Mouse (Mus musculus) frontal cortex, adult 2 months (tissue): ENCODE data around the gene Ypel4. TPM values are rescaled to one million over a fixed set of nuclear protein-coding genes. Genes with fewer than 3 reads are reported as not detected.
"Not testable (repeated sequence)": the region's sequence is repeated elsewhere in the genome, so short reads cannot be mapped to it uniquely, and the experiment has no call there.

ENCODE experiments used
- DNase-seq, 2 experiments: peaks; one replicate each; pipeline ENCODE4 v3.0.0; 2022; ENCODE audit warnings: low spot score in 1 of 2; ENCODE audit errors: extremely low spot score in 1 of 2
- polyA plus RNA-seq: library from polyadenylated mRNA; depleted of rRNA; stranded (reverse); fragments of >200 nt; gene quantifications from 2 replicates; pipeline ENCODE4 v1.2.3, GENCODE M21; 2012

The Ypel4 gene
- polyA plus RNA-seq, 1 experiment = 172 TPM

- DNase-seq = peak; percentile 95 to 99
Measured at GRCm38 (mm10) chr2:84727172-84727858, 6.5 kb upstream of the Ypel4 start, which contains the start of gene Clp1. Clp1 (minus strand) TSS chr2:84727350.

- not testable (repeated sequence) for DNase-seq
Measured at GRCm38 (mm10) chr2:84728191-84728590, 5.7 kb upstream of the Ypel4 start.

GRCm38 (mm10) chr2:84731206-84731605, 2.7 kb upstream of the Ypel4 start:
- no peak for DNase-seq

GRCm38 (mm10) chr2:84732394-84732793, 1.5 kb upstream of the Ypel4 start:
- DNase-seq = no peak

DNA sequence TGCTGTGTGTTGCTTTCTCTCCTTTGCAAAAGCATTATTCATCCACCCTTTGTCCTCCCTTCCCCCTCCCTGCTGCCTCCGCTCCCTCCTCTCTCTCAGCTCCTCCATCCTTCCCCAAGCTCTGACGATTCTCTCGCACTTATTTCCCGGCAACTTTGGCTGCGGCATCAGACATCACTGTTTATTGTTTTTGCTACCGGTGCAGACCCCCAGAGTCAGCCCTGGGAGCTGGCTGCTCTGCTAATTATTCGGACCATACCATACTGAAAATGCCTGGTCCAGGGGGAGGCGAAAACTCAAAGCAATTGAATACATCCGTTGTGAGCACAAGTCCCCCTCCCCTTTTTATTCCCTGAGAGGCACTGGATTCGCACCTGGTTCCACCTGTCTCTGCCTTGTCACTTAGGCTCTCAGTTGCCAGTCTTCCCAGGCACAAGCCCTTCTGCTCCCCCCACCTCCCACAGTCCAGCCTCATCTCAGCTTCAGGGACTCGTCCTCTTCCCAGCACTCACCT, 550 bp downstream of the Ypel4 start:
- DNase-seq = peak in 1 of 2 experiments; percentile 50

DNA sequence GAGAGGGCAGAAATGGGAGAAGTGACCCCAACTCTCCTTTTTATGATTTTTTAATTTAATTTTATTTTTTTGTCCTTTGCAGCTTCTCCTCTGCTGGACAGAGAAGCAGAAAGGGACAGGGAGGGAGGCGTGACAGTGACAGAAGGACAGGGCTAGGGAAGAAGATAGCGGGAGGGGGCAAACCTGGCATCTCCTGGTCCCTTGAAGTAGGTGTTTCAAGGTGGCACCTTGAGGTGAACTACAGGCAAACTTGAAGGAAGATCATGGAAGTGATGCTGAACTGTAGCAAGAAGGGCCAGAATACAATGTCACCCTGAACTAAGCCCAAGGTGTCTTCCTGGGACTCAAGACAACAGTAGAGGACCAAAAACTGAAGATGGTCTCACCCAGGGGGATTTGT, 1.1 kb downstream of the Ypel4 start:
- no peak for DNase-seq

GRCm38 (mm10) chr2:84735346-84735920, 1.6 kb downstream of the Ypel4 start:
- no peak for DNase-seq

DNA sequence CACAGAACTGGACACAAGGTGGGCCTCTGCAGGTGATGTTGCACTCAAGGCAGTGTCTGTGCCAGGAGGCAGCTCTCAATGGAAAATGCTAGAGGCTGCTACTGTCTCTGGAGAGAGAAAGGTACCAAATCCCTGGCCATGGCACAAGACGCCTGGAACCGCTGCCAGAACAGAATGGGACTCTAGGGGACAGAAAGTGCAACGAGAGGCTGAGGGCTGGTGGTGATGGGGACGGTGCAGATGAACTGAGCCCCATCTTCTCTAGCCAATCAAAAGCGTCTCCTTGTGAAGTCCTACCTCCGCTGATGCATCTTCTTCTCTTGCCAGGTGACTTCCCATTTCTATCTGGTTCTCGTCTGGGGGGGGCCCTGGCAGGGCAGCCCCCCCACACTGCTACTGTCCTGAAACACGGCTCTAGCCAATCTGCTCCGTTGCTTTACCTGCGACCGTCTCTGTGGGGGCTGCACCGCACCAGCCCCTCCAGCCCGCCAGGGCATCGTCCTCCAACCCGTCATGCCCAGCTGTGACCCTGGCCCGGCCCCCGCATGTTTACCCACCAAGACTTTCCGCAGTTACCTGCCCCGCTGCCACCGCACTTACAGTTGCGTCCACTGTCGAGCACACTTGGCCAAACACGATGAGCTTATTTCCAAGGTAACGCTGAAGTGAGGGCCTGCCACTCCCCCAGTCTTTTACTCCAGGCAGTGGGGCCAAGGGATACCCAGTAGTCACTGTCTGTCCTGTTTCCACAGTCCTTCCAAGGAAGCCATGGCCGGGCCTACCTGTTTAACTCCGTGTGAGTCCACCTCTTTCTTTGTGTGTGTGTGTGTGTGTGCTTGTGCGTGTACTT, 2.7 kb downstream of the Ypel4 start:
- no peak for DNase-seq

DNA sequence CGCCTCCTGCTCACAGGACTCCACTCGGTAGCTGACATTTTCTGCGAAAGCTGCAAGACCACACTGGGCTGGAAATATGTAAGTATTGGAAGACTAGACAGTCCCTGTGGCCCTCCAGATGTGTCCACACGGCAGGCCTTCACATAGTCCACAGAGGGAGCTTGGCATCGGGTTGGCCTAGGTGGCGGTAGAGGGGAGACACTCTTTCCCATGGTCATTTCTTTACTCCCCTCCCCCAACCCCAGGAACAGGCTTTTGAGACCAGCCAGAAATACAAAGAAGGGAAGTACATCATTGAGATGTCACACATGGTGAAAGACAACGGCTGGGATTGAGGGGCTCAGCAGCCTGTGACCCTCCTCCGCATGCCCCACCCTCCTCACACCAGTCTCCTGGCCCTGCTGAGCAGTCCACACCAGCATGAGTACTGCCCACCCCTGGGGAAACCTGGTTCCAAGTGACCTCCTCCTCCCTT, 3.6 kb downstream of the Ypel4 start:
- no peak for DNase-seq

- DNase-seq = no peak
Measured at GRCm38 (mm10) chr2:84738271-84738911, 4.5 kb downstream of the Ypel4 start.

DNA sequence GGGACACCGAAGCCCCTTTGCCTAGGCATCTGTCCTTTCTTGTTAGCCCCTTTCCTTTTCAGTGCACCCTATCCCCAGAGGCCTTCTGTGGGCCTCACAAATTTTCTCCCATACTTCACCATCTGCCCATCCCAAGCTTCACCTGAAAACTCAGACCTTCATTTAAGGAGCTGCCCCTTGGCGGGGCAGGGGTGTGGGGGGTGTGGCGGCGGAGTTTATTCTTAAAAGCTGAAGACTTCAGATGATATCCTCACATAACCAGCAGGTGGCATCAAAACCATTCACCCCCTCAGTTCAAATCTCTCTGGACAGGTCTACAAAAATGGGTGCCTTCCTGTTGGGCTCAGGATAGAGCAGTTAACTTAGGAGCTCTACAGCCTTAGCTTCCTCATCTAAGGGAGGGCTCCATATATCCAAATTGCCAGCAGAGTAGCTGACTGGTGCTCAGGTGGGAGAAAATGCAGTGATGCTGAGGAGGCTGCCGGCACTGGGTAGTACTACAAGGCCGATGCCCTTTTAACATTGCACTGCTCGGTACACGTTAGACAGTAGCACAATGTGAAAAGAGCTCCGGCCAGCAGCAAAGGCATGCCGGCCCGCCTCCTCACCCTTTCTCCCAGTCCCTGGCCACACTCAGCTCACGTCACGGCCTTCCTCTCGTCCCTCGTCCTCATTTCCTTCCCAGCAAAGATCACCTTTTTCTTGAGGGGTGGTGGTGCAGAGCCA, 6.9 kb downstream of the Ypel4 start:
- peak in 1 of 2 experiments; percentile 45 for DNase-seq

DNA sequence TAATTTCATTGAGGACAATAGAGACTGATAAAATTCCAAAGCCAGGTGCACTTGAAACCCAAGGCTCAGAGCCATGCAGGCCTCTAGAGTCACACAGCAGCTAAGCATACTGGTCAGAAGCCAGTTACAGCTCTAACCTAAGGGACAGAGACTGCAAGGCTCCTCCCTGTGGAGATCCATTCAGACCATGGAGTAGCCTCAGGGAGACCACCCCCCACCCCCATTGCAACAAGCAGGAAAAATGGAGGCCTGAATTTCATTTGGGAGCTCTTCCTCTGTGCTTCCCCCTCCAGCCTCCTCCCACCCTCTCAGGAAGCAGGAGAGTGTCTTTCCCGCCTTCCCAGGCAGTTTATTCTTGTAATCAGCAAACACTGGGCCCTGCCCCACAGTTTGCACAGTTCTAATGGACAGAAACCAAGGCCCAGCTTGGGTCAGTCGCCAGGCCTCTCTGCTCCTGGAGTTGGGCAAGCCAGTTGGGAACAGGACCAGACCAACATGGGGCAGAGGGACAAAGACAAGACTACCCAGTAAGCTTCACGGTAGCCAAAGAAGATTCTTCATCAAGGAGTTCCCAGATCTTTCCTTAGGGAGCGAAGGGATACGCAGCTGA, 8.1 kb downstream of the Ypel4 start:
- DNase-seq = no peak

DNA sequence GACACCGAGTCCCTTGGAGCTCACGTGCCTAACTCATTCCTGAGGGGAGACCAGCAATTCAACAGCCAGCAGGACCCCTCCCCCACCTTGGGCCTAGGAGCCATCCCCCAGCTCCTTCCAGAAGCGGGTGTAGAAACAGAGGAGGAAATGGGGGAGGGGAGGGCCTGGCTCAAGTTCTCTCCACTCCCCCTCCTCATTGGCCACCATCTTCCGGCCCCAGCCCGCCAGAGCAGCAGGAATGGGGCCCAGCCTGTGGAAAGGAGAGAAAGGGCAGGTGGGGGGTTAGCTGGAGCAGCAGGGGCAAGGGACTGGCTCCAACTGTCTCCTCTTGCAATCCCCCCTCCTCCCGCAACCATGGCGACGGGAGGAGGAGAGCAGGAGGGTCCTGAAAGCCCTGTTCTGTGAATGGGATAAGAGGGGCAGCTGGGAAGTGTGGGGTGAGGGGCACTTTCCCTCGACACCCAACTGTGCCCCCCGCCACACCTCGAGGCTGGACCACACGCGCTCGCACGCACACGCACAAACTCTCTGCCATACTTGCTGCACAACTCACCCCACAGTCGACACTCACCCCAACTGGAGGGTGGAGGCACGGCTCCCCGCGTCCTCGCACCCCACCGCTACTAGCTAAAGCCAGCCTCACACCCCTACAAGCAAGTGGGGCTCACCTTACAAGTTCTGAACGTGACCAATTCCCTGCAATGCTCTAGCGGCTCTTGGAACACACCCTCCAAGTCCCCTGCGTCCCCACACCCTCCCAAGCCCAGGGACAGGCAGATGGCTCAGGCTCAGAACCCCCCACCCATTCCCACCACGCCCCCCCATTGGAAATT, 8.8 kb downstream of the Ypel4 start:
- DNase-seq = no peak

- DNase-seq = peak; percentile 57 to 66
Measured at GRCm38 (mm10) chr2:84743561-84743960, 9.7 kb downstream of the Ypel4 start, which contains the start of gene Gm19426. Gm19426 (minus strand) TSS chr2:84743655.

GRCm38 (mm10) chr2:84744126-84744525, 10.3 kb downstream of the Ypel4 start:
- DNase-seq = no peak

DNA sequence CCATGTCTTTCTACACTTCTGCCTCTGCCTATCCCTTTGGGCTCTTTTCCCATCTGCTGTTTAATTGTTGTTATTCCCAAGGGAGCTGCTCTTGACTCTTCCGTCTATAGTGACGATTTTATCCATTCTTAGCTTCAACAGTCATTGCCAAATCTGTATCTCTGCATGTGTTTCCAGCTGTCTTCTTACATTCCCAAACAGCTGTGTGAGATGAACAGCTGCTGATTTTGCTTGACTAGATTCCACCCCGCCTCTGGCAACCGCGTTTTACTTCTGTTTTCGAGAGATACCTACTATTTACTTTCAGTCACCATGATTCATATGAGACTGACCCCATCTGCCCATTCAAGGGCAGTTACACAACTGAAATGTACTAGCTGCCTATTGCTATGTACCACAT, 16.3 kb downstream of the Ypel4 start:
- DNase-seq = no peak

DNA sequence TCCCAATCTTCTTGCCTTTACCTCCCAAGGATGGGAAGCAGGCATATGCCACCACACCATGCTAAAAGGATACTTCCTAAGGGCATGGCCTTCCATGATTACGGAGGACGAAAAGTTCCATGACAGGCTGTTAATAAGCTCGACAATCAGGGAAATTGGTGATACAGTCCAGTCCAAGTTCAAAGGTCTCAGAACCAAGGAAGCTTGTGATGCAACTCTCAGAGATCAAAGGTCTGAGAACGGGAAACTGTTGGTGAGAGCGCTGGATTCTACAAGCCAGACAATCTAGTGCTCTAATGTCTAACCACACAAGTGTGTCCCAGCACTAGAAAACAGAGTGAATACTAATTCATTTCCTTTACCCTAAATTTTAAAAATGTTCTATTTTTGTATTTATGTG, 22.4 kb downstream of the Ypel4 start:
- DNase-seq = no peak

DNA sequence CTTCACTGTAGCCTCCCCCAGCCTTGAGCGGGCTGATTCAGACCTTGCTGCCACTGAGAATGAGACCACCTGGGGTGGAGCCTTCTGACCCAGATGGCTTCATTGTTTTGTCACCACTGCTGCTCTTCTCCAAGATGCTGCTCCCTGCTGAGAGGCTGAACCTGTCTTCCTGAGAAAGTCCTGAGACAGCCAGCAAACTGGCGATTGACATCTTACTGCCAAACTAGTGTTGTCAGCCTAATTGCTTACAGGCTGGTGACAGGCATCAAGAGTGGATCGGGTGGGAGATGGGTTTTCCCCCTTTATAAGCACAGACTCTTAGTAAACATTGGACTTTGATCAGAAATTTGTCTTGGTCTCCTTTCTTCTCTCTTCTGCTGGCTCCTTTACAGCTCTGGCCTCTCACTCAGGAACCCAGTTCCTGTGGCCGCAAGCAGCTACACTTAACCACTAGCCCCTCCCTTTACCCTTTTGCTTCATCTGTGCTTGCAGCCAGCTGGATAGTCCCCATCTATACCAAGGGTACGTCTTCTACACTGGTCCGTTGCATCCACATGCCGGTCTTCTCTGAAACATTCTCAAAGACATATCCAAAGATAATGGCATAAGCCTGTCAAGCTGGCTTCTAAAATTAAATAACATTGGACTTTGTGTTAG, 23.3 kb downstream of the Ypel4 start:
- no peak for DNase-seq
